In genomic region chr2:27024136-27024535, GRCm38 (mm10) we compare ENCODE assay signal across 19 mouse cellular contexts. TPM values are rescaled to one million over a fixed set of nuclear protein-coding genes. Genes with fewer than 3 reads are reported as not detected.
"Had no signal": no experiment of that assay in that cellular context is flagged by ENCODE, and none has a peak within 500 bp of the region (broad histone marks: within the 10 kb centered on the region; RNA-seq: fewer than 3 reads in every experiment).

No protein-coding gene starts in this region.

- H3K27ac ChIP-seq: kidney, postnatal 0 days; liver, embryonic 13.5 days; neural tube, embryonic 12.5 days; neural tube, embryonic 15.5 days; stomach, postnatal 0 days had no signal

- DNase-seq: kidney, adult 2 months; kidney, postnatal 25 days; left cerebral cortex, postnatal 4 days; liver, embryonic 13.5 days; lung, embryonic 14.5 days; midbrain, embryonic 14.5 days; retina, postnatal 1 day; thymus, adult 2 months; thymus, postnatal 14 days; thymus, postnatal 4 days had no signal

- H3K4me3 ChIP-seq: liver, embryonic 13.5 days; neural tube, embryonic 12.5 days; neural tube, embryonic 15.5 days had no signal

- ATAC-seq: intestine, postnatal 0 days; lung, postnatal 0 days had no signal

RNA-seq across cellular contexts. Expression of gene Mymk, which starts 47.8 kb away (rescaled TPM):
- total RNA-seq: liver, adult 2 months; megakaryocyte, adult 5-6 weeks had no signal

RNA-seq across cellular contexts. Expression of gene Adamts13, which starts 50.9 kb away (rescaled TPM):
- total RNA-seq: left cerebral cortex, postnatal 4 days; midbrain, postnatal 0 days had no signal

RNA-seq across cellular contexts. Expression of gene Adamtsl2, which starts 55.0 kb away (rescaled TPM):
- total RNA-seq: megakaryocyte, adult 5-6 weeks had no signal
